Mouse (Mus musculus) intestine, postnatal 0 days (tissue): ENCODE data around the gene Spocd1. TPM values are rescaled to one million over a fixed set of nuclear protein-coding genes. Genes with fewer than 3 reads are reported as not detected.

Experiments used
- ATAC-seq: fragments of 200-750 bp; cut with Nextera tagmentation; 2 replicates; pipeline ENCODE4 v1.8.0; 2017; ENCODE audit warnings: mild to moderate bottlenecking, moderate TSS enrichment, moderate library complexity
- H3K27ac ChIP-seq: fragments of 300-500 bp; sonication (generic); 2 replicates; pipeline ENCODE4 v1.5.1; 2014; ENCODE audit warnings: mild to moderate bottlenecking, low read depth, low read length, moderate library complexity
- H3K27me3 ChIP-seq: fragments of 300-500 bp; sonication (generic); replicated peaks from 2 replicates; pipeline ENCODE4 v1.6.1; 2014; ENCODE audit warnings: low read length, mixed read lengths; ENCODE audit not compliant: control insufficient read depth, insufficient read depth
- H3K36me3 ChIP-seq: fragments of 300-500 bp; sonication (generic); 2 replicates; pipeline ENCODE4 v1.6.1; 2014; ENCODE audit warnings: mild to moderate bottlenecking, moderate library complexity; ENCODE audit not compliant: control insufficient read depth, insufficient read depth
- H3K4me1 ChIP-seq: fragments of 300-500 bp; sonication (generic); replicated peaks from 2 replicates; pipeline ENCODE4 v1.6.1; 2014; ENCODE audit warnings: antibody characterized with exemption, low read length, mixed read lengths; ENCODE audit not compliant: control insufficient read depth, insufficient read depth
- H3K4me2 ChIP-seq: fragments of 300-500 bp; sonication (generic); replicated peaks from 2 replicates; pipeline ENCODE4 v1.6.1; 2014; ENCODE audit warnings: low read depth, mild to moderate bottlenecking, moderate library complexity
- H3K4me3 ChIP-seq: fragments of 300-500 bp; sonication (generic); 2 replicates; pipeline ENCODE4 v1.5.1; 2014; ENCODE audit warnings: low read depth, low read length
- H3K9ac ChIP-seq: fragments of 300-500 bp; sonication (generic); 2 replicates; pipeline ENCODE4 v1.6.1; 2014; ENCODE audit warnings: mild to moderate bottlenecking, low read depth, low read length
- H3K9me3 ChIP-seq: fragments of 300-500 bp; sonication (generic); 2 replicates; pipeline ENCODE4 v1.6.1; 2016; ENCODE audit warnings: mixed run types; ENCODE audit not compliant: control insufficient read depth
- CTCF ChIP-seq: sonication (generic); IDR thresholded peaks from 2 replicates; pipeline ENCODE4 v1.5.1; 2016; ENCODE audit warnings: low read depth, mild to moderate bottlenecking, control low read depth, antibody characterized with exemption, moderate library complexity
- WGBS: fragments of 180-500 bp; shearing (Covaris S2); extraction: QIAGEN DNeasy Blood & Tissue Kit; methylation state at CpG from one replicate; pipeline ENCODE4 v1.1.7; 2014; 5-methylcytosine and 5-hydroxymethylcytosine counted together
- polyA plus RNA-seq: library from polyadenylated mRNA; unstranded; fragments of >200 nt; fragmentation: Nextera tagmentation; extraction: Ambion mirVana; gene quantifications from 2 replicates; pipeline ENCODE4 v1.2.1, GENCODE M21; 2015

The Spocd1 gene
- polyA plus RNA-seq, 1 experiment from 2014 or later = not detected

- H3K4me2 ChIP-seq = no peak overlapping the region
- TF ChIP-seq CTCF = no peak
- 51% methylated on average over 4 of the region's 4 CpGs for WGBS
- peaks cover 13% of the 10 kb centered on the region; the same call in 1 of the 2 replicates for H3K27me3 ChIP-seq
- no peaks in the 10 kb centered on the region for H3K9me3 ChIP-seq
- H3K4me3 ChIP-seq = no peak overlapping the region
- H3K9ac ChIP-seq = no peak overlapping the region
- no peaks in the 10 kb centered on the region for H3K36me3 ChIP-seq
- H3K4me1 ChIP-seq = no peaks in the 10 kb centered on the region
- no peak overlapping the region for H3K27ac ChIP-seq
- ATAC-seq = no peak
These were observed 48.2 kb downstream of the Spocd1 start for GRCm38 (mm10) chr4:129977256-129977655.

GRCm38 (mm10) chr4:129978227-129978626 is 49.2 kb downstream of the Spocd1 start:
- ATAC-seq = no peak
- 82% methylated on average over 4 of the region's 4 CpGs for WGBS
- H3K4me2 ChIP-seq = no peak overlapping the region
- H3K9ac ChIP-seq = no peak overlapping the region
- no peak overlapping the region for H3K27ac ChIP-seq
- H3K27me3 ChIP-seq = peaks cover 23% of the 10 kb centered on the region; the same call in 1 of the 2 replicates
- TF ChIP-seq CTCF = no peak
- H3K4me3 ChIP-seq = no peak overlapping the region
- no peaks in the 10 kb centered on the region for H3K36me3 ChIP-seq
- no peaks in the 10 kb centered on the region for H3K9me3 ChIP-seq
- no peaks in the 10 kb centered on the region for H3K4me1 ChIP-seq

- Histone ChIP-seq H3K4me2 (no peak overlapping the region), H3K9ac (no peak overlapping the region), H3K27me3 (peaks cover 29% of the 10 kb centered on the region; the same call in 1 of the 2 replicates), H3K9me3 (no peaks in the 10 kb centered on the region), H3K4me1 (no peaks in the 10 kb centered on the region), H3K4me3 (no peak overlapping the region), H3K27ac (no peak overlapping the region), H3K36me3 (no peaks in the 10 kb centered on the region)
- ATAC-seq = no peak
- 65% methylated on average over 4 of the region's 4 CpGs for WGBS
- no peak for TF ChIP-seq CTCF
These were observed 49.9 kb downstream of the Spocd1 start for GRCm38 (mm10) chr4:129978930-129979329.

DNA sequence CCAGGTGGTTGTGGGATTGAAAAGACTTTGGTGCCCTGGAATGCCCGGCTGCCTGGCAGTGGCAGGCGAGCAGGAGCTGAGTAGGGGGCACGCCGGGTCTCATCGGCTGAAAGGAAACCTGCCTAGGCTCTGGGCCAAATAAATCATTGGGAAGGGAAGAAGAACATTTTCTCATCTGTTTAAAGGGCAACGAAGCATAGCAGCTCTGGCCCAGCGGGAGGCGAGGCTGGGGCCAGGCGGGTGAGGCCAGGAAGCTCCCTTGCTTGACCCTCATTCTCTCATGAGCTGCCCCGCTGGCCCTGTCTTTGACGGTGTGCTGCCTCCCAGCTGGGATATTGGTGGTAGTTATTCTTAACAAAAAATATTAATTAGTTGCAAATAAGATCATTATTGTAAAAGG is 52.6 kb downstream of the Spocd1 start:
- no peak for ATAC-seq
- Histone ChIP-seq H3K4me2 (no peak overlapping the region), H3K9me3 (no peaks in the 10 kb centered on the region), H3K4me3 (no peak overlapping the region), H3K27ac (no peak overlapping the region), H3K4me1 (no peaks in the 10 kb centered on the region; the same call in 1 of the 2 replicates), H3K36me3 (no peaks in the 10 kb centered on the region), H3K9ac (no peak overlapping the region), H3K27me3 (peaks cover 50% of the 10 kb centered on the region)
- 67% methylated on average over 11 of the region's 11 CpGs for WGBS
- TF ChIP-seq CTCF = no peak

GRCm38 (mm10) chr4:129983046-129983445 is 54.0 kb downstream of the Spocd1 start:
- Histone ChIP-seq H3K27ac (no peak overlapping the region), H3K4me1 (no peaks in the 10 kb centered on the region; the same call in 1 of the 2 replicates), H3K4me3 (no peak overlapping the region), H3K27me3 (peaks cover 60% of the 10 kb centered on the region), H3K9ac (no peak overlapping the region), H3K9me3 (no peaks in the 10 kb centered on the region), H3K4me2 (no peak overlapping the region), H3K36me3 (no peaks in the 10 kb centered on the region)
- TF ChIP-seq CTCF = no peak
- ATAC-seq = no peak
- WGBS = 29% methylated on average over 5 of the region's 5 CpGs

- no peaks in the 10 kb centered on the region for H3K36me3 ChIP-seq
- peaks cover 68% of the 10 kb centered on the region for H3K27me3 ChIP-seq
- H3K9me3 ChIP-seq = no peaks in the 10 kb centered on the region
- no peaks in the 10 kb centered on the region; the same call in 1 of the 2 replicates for H3K4me1 ChIP-seq
- TF ChIP-seq CTCF = peak; percentile 74
- H3K4me2 ChIP-seq = peak overlapping the region; percentile 94
- 0 out of 2 replicates have a peak overlapping the region, but pooled peaks have one; percentile 48 for H3K9ac ChIP-seq
- H3K27ac ChIP-seq = no peak overlapping the region
- no peak for ATAC-seq
- WGBS = 5% methylated on average over 15 of the region's 15 CpGs
- peak overlapping the region; percentile 51; the same call in 1 of the 2 replicates for H3K4me3 ChIP-seq
These were observed 54.8 kb downstream of the Spocd1 start for GRCm38 (mm10) chr4:129983764-129984420.
